Mouse (Mus musculus) erythroblast, embryonic 14.5 days (primary cell): ENCODE measurements around the gene Mageh1.
"Not testable (repeated sequence)": the region's sequence is repeated elsewhere in the genome, so short reads cannot be mapped to it uniquely, and the experiment has no call there.

Source experiments
- GATA1 ChIP-seq: IDR thresholded peaks from 2 replicates; pipeline ENCODE4 v1.6.1; 2012; ENCODE audit warnings: low read length, inconsistent platforms, mixed read lengths
- TAL1 ChIP-seq: IDR thresholded peaks from 3 replicates; pipeline ENCODE4 v1.6.1; 2012; ENCODE audit warnings: low read length, inconsistent platforms, mixed read lengths

GRCm38 (mm10) chrX:152989852-152990251 is 47.5 kb downstream of the Mageh1 start:
- TF ChIP-seq TAL1, GATA1: not testable (repeated sequence)
